Mouse (Mus musculus): ENCODE data around the gene Il27ra. TPM values are rescaled to one million over a fixed set of nuclear protein-coding genes. Genes with fewer than 3 reads are reported as not detected.

Gene Il27ra
- polyA plus RNA-seq, 1 experiment: 0.49 TPM

DNA sequence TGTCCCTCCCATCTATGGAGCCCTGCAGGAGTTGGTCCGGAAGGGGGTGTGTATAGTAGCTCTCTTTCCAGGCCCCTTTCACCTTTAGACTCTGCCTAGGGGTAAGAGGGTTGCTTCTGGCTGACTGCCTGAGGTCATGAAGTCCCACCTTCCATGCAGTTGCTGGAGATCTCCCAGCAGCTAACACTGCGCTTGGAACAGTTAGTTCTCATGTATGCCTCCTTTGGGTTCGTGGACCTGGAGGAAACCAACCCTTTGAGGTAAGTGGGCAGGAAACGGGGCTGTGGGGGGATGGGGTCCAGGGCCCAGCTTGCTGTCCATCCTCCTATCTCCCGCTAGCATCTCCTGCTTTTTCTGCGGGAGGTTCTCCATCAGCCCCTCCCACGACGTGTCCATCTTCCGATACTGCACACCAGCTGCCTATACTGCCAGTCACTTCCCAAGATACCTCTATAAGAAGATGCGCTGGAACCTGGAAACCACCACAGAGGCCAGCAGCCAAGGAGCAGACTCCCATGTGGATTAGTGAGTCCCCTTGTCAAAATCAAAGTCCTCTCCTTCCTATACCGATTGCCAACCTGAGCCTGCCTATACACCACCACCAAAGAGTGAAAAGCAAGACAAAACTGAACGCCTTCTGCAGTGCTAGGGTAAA, 39.3 kb downstream of the Il27ra start:
- Histone ChIP-seq H3K27me3 (ENCODE audit: control insufficient read depth, insufficient read depth, insufficient read length) (no peaks in the 10 kb centered on the region), H3K36me3 (ENCODE audit: control insufficient read depth, insufficient read depth) (peaks cover 32% of the 10 kb centered on the region), H3ac (ENCODE audit: control insufficient read depth, insufficient read length, low read depth) (no peak overlapping the region), H3K79me2 (ENCODE audit: control insufficient read depth, insufficient read depth) (peaks cover 18% of the 10 kb centered on the region), H3K79me3 (ENCODE audit: low read depth) (peaks cover 13% of the 10 kb centered on the region), H3K4me3 (ENCODE audit: insufficient read depth, poor library complexity, severe bottlenecking) (no peak overlapping the region)
- TF ChIP-seq MAX (IDR thresholded peaks at IDR 0.05) (no peak), USF1 (IDR thresholded peaks at IDR 0.05; ENCODE audit: low read depth) (no peak)

DNA sequence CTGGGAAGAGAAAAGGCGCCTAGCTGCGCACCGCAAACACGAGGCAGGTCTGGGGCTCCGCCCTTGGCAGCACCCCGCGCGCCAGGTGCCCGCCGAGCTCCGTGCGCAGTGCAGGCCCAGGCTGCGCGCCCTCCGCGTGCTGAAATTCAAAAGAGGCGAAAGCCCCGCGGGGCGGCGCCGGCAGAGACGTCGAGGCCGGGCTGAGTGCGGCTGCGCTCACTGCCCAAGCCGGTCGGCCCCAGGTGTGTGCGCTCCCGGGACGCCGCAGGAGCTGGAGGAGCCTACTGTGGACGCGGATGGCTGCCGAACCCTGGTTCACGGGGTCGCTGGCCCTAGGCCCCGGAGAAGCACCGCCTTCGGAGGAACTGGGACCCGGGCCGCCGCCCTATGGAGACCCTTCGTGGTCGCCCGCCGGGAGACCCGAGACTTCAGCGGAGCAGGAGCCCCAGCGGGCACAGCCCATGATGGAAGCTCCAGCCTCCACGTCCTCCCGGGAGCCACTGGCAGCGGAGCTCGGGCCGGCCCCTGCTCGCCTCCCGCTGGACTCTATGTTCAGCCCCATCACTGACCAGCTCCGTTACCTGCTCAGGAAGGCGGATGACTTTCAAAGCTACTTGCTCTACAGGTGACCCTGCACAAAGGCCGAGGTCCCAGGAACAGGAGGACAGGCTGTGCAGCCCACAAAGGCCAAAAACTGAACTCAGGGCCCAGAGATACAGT, 40.9 kb downstream of the Il27ra start, which contains the start of gene 1700067K01Rik:
TSS of gene 1700067K01Rik (plus strand) at position 222 of the 720 bp plus-strand sequence.
- H3K4me3 ChIP-seq (ENCODE audit: insufficient read depth, poor library complexity, severe bottlenecking): no peak within 1 kb of the TSS
- peaks cover 13% of the 10 kb centered on the region for H3K79me3 ChIP-seq (ENCODE audit: low read depth)
- TF ChIP-seq FOSL1 (IDR thresholded peaks at IDR 0.05; ENCODE audit: insufficient read depth, low read length, poor library complexity, severe bottlenecking) (no peak), MAX (IDR thresholded peaks at IDR 0.05) (no peak), USF1 (IDR thresholded peaks at IDR 0.05; ENCODE audit: low read depth) (no peak), MYOD1 (IDR thresholded peaks at IDR 0.05; ENCODE audit: control insufficient read depth, insufficient read length, low read depth) (no peak), CEBPB (IDR thresholded peaks at IDR 0.05; ENCODE audit: low read depth) (no peak), MYOG (IDR thresholded peaks at IDR 0.05; ENCODE audit: control insufficient read depth, extremely low read depth, insufficient read length) (no peak), CTCF (IDR thresholded peaks at IDR 0.05; ENCODE audit: control insufficient read depth, insufficient read depth, insufficient read length) (no peak)
- H3K36me3 ChIP-seq (ENCODE audit: control insufficient read depth, insufficient read depth): peaks cover 32% of the 10 kb centered on the region
- H3K79me2 ChIP-seq (ENCODE audit: control insufficient read depth, insufficient read depth): peaks cover 18% of the 10 kb centered on the region
- H3K27me3 ChIP-seq (ENCODE audit: control insufficient read depth, insufficient read depth, insufficient read length): no peaks in the 10 kb centered on the region
- no peak within 1 kb of the TSS for H3ac ChIP-seq (ENCODE audit: control insufficient read depth, insufficient read length, low read depth)

DNA sequence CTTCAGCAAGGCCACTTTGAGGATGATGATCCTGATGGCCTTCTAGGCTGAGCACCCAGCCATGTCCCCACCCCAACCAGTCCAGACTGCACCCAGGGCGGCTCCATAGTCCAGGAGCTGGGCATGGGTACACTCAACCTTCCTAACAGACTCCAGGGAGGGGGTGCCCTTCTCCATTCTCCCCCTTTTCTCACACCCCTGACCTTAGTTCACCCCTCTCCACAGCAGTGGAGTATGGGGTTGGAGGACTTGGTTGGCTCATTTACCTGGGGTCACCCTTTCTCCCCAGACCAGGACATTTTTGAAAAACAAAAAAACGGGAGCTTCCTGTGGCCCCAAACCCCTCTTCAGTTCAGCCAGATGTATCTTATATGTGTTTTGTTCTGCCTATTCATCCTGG, 42.6 kb downstream of the Il27ra start:
- Histone ChIP-seq H3ac (ENCODE audit: control insufficient read depth, insufficient read length, low read depth) (no peak overlapping the region), H3K79me3 (ENCODE audit: low read depth) (peaks cover 13% of the 10 kb centered on the region), H3K36me3 (ENCODE audit: control insufficient read depth, insufficient read depth) (peaks cover 35% of the 10 kb centered on the region), H3K27me3 (ENCODE audit: control insufficient read depth, insufficient read depth, insufficient read length) (no peaks in the 10 kb centered on the region), H3K79me2 (ENCODE audit: control insufficient read depth, insufficient read depth) (peaks cover 18% of the 10 kb centered on the region), H3K4me3 (ENCODE audit: insufficient read depth, poor library complexity, severe bottlenecking) (no peak overlapping the region)
- TF ChIP-seq MYOG (IDR thresholded peaks at IDR 0.05; ENCODE audit: control insufficient read depth, extremely low read depth, insufficient read length) (no peak), CTCF (IDR thresholded peaks at IDR 0.05; ENCODE audit: control insufficient read depth, insufficient read depth, insufficient read length) (no peak), FOSL1 (IDR thresholded peaks at IDR 0.05; ENCODE audit: insufficient read depth, low read length, poor library complexity, severe bottlenecking) (no peak), CEBPB (IDR thresholded peaks at IDR 0.05; ENCODE audit: low read depth) (no peak), MYOD1 (IDR thresholded peaks at IDR 0.05; ENCODE audit: control insufficient read depth, insufficient read length, low read depth) (no peak), MAX (IDR thresholded peaks at IDR 0.05) (no peak)

DNA sequence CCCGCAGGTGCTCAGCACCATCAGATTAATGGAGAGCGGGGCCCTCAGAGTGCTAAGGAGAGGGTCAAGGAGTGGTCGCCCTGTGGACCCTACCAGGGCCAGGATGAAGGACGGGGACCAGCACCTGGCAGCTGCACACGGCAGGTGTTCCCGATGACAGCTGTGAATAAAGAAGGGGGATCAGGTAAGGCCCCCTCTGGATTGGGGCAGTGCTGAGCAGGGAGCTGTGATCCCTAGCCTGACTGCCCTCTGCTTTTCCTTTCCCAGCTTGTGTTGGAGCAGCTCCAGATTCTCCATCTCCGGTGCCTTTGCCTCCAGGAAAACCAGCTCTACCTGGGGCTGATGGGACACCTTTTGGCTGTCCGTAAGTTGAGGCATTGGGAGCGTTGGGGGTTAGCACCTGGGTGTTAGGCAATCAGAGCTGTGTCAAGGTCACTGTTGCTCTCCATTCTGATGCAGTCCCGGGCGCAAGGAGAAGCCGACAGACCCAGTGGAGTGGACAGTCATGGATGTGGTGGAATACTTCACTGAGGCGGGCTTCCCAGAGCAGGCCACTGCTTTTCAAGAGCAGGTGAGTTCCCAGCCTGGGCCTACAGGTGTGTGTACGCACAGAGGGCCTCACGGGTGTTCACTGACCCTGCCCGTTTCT, 43.2 kb downstream of the Il27ra start:
- TF ChIP-seq CEBPB (IDR thresholded peaks at IDR 0.05; ENCODE audit: low read depth) (no peak), MYOG (IDR thresholded peaks at IDR 0.05; ENCODE audit: control insufficient read depth, extremely low read depth, insufficient read length) (no peak), FOSL1 (IDR thresholded peaks at IDR 0.05; ENCODE audit: insufficient read depth, low read length, poor library complexity, severe bottlenecking) (no peak), MYOD1 (IDR thresholded peaks at IDR 0.05; ENCODE audit: control insufficient read depth, insufficient read length, low read depth) (no peak), MAX (IDR thresholded peaks at IDR 0.05) (no peak), USF1 (IDR thresholded peaks at IDR 0.05; ENCODE audit: low read depth) (no peak), CTCF (IDR thresholded peaks at IDR 0.05; ENCODE audit: control insufficient read depth, insufficient read depth, insufficient read length) (no peak)
- Histone ChIP-seq H3K79me3 (ENCODE audit: low read depth) (peaks cover 13% of the 10 kb centered on the region), H3K36me3 (ENCODE audit: control insufficient read depth, insufficient read depth) (peaks cover 38% of the 10 kb centered on the region), H3K79me2 (ENCODE audit: control insufficient read depth, insufficient read depth) (peaks cover 18% of the 10 kb centered on the region), H3K27me3 (ENCODE audit: control insufficient read depth, insufficient read depth, insufficient read length) (no peaks in the 10 kb centered on the region), H3K4me3 (ENCODE audit: insufficient read depth, poor library complexity, severe bottlenecking) (peak overlapping the region; percentile 61), H3ac (ENCODE audit: control insufficient read depth, insufficient read length, low read depth) (peak overlapping the region; percentile 60)

DNA sequence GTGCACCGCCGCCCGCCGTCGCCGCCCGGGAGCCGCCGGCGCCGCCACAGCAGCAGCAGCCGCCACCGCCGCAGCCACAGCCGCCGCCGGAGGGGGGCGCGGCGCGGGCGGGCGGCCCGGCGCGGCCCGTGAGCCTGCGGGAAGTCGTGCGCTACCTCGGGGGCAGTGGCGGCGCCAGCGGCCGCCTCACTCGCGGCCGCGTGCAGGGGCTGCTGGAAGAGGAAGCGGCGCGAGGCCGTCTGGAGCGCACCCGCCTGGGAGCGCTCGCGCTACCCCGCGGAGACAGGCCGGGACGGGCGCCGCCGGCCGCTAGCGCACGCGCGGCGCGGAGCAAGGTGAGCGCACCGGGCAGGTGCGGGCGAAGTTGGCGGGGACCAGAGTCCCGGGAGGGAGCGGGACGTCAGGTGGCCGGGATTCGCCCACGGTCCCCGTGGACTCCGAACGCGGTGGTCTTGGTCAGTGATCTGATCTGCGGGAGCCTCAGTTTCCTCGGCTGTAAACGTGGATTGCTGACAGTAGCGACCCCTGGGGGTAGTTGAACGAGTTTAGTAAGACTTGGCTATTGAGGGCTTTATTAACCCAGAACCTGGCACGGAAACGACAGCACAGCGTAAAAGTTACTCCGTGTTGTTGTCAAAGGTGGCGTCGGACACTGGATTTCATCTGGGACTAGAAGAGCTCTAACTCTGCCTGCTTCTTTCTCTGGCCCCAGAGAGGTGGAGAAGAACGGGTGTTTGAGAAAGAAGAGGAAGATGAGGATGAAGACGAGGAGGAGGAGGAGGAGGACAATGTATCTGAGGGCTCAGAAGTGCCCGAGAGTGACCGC, 43.9 kb downstream of the Il27ra start:
- TF ChIP-seq MAX (IDR thresholded peaks at IDR 0.05) (no peak), CTCF (IDR thresholded peaks at IDR 0.05; ENCODE audit: control insufficient read depth, insufficient read depth, insufficient read length) (peak; percentile 32)
- H3K79me2 ChIP-seq (ENCODE audit: control insufficient read depth, insufficient read depth): peaks cover 18% of the 10 kb centered on the region
- H3K79me3 ChIP-seq (ENCODE audit: low read depth): peaks cover 13% of the 10 kb centered on the region
- peaks cover 38% of the 10 kb centered on the region for H3K36me3 ChIP-seq (ENCODE audit: control insufficient read depth, insufficient read depth)
- no peaks in the 10 kb centered on the region for H3K27me3 ChIP-seq (ENCODE audit: control insufficient read depth, insufficient read depth, insufficient read length)
- peak overlapping the region; percentile 75 for H3ac ChIP-seq (ENCODE audit: control insufficient read depth, insufficient read length, low read depth)
- peak overlapping the region; percentile 61 for H3K4me3 ChIP-seq (ENCODE audit: insufficient read depth, poor library complexity, severe bottlenecking)

All from C2C12 (cell line).